Mouse (Mus musculus) intestine, embryonic 14.5 days (tissue): ENCODE measurements at regions not wholly inside any gene's neighbourhood (a gene's known extent, or its start where the extent isn't known, plus 50 kb on each side); places are given as distances from the start of the nearest gene placed in this dataset.
A peak's percentile ranks its signal among the peaks of the same experiment; 100 is the strongest.

Experiments used
- ATAC-seq: fragments of 200-750 bp; cut with Nextera tagmentation; replicated peaks from 2 replicates; pipeline ENCODE4 v1.8.0; 2017; ENCODE audit warnings: low read depth, moderate number of reproducible peaks, moderate TSS enrichment, moderate library complexity; ENCODE audit not compliant: low FRiP score, low TSS enrichment
- DNase-seq: peaks from one replicate; pipeline ENCODE4 v3.0.0-alpha.2; 2018; ENCODE audit warnings: low spot score
- H3K27ac ChIP-seq: fragments of 300-500 bp; sonication (generic); 2 replicates; pipeline ENCODE4 v1.5.1; 2014; ENCODE audit warnings: low read depth, mild to moderate bottlenecking, control low read depth
- H3K27me3 ChIP-seq: fragments of 300-500 bp; sonication (generic); replicated peaks from 2 replicates; pipeline ENCODE4 v1.6.1; 2014; ENCODE audit warnings: low read length, control low read depth; ENCODE audit not compliant: control insufficient read depth, insufficient read depth
- H3K36me3 ChIP-seq: fragments of 300-500 bp; sonication (generic); 2 replicates; pipeline ENCODE4 v1.6.1; 2014; ENCODE audit warnings: low read length, control low read depth; ENCODE audit not compliant: control insufficient read depth, insufficient read depth
- H3K4me1 ChIP-seq: fragments of 300-500 bp; sonication (generic); replicated peaks from 2 replicates; pipeline ENCODE4 v1.6.1; 2014; ENCODE audit warnings: low read length, control low read depth, mixed read lengths; ENCODE audit not compliant: control insufficient read depth, insufficient read depth
- H3K4me2 ChIP-seq: fragments of 300-500 bp; sonication (generic); 2 replicates; pipeline ENCODE4 v1.6.1; 2014; ENCODE audit warnings: low read length
- H3K4me3 ChIP-seq: fragments of 300-500 bp; sonication (generic); 2 replicates; pipeline ENCODE4 v1.5.1; 2014; ENCODE audit warnings: low read depth, low read length, control low read depth, mixed read lengths
- H3K9ac ChIP-seq: fragments of 300-500 bp; sonication (generic); 2 replicates; pipeline ENCODE4 v1.6.1; 2014; ENCODE audit warnings: mild to moderate bottlenecking, low read length
- H3K9me3 ChIP-seq: fragments of 300-500 bp; sonication (generic); 2 replicates; pipeline ENCODE4 v1.6.1; 2016; ENCODE audit warnings: low read length, control low read depth; ENCODE audit not compliant: control insufficient read depth
- WGBS: fragments of 180-500 bp; shearing (Covaris S2); extraction: QIAGEN DNeasy Blood & Tissue Kit; methylation state at CpG from one replicate; pipeline ENCODE4 v1.1.7; 2014; 5-methylcytosine and 5-hydroxymethylcytosine counted together

DNA sequence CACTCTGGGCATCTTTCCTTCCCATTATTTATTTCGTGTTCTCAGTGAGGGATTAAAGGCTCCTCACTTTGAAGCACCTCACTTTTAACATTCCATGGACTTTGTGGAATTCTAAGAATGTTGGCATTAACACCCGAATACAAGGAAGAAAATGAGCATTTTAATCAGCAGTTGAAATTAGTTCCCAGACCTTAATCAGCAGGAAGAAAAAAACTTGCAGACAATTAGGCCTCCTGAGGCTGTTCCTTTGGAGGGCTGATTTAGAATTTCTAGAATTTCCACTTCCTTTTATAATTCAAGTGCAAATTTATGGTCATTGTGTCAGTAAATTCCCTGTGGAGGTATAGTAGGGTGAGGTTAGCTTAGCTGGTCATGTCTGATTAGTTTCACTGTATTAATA is 407.6 kb downstream of the Dync2h1 start:
- Histone ChIP-seq H3K9me3 (no peaks in the 10 kb centered on the region), H3K4me3 (no peak overlapping the region), H3K27ac (no peak overlapping the region), H3K27me3 (no peaks in the 10 kb centered on the region), H3K4me2 (no peak overlapping the region), H3K36me3 (no peaks in the 10 kb centered on the region), H3K9ac (no peak overlapping the region), H3K4me1 (no peaks in the 10 kb centered on the region)
- DNase-seq = no peak
- WGBS = 36% methylated on average over 2 of the region's 2 CpGs
- ATAC-seq = no peak

DNA sequence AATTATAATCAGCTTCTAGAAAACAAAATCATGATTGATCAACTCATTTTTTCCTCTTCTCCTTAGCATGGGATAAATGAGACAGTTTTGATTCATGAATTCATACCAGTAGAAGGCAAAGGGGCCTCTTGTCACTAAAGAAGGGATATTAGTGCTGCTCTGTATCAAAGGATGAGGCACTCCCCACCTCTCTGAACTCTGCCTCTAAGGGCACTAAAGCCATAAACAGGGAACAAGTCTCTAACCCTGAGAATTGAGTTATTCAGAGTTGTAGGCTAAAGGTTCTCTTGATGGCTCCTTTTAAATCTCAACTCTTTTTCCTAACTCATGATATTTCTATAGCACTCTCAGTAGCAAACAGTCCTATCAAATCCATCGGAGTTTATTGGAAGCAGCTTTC is 442.8 kb downstream of the Dync2h1 start:
- 79% methylated on average over 1 of the region's 1 CpGs for WGBS
- no peak for DNase-seq
- Histone ChIP-seq H3K4me2 (no peak overlapping the region), H3K27me3 (no peaks in the 10 kb centered on the region), H3K36me3 (no peaks in the 10 kb centered on the region), H3K4me1 (no peaks in the 10 kb centered on the region), H3K4me3 (no peak overlapping the region), H3K9me3 (no peaks in the 10 kb centered on the region), H3K27ac (no peak overlapping the region), H3K9ac (no peak overlapping the region)
- ATAC-seq = no peak

- H3K9ac ChIP-seq = no peak overlapping the region
- no peaks in the 10 kb centered on the region for H3K27me3 ChIP-seq
- H3K27ac ChIP-seq = no peak overlapping the region
- H3K36me3 ChIP-seq = no peaks in the 10 kb centered on the region
- H3K9me3 ChIP-seq = no peaks in the 10 kb centered on the region
- H3K4me2 ChIP-seq = no peak overlapping the region
- ATAC-seq (no peak), DNase-seq (no peak)
- 78% methylated on average over 1 of the region's 1 CpGs for WGBS
- H3K4me1 ChIP-seq = no peaks in the 10 kb centered on the region
- H3K4me3 ChIP-seq = no peak overlapping the region
These were observed 447.8 kb downstream of the Dync2h1 start for GRCm38 (mm10) chr9:6736411-6736810.

DNA sequence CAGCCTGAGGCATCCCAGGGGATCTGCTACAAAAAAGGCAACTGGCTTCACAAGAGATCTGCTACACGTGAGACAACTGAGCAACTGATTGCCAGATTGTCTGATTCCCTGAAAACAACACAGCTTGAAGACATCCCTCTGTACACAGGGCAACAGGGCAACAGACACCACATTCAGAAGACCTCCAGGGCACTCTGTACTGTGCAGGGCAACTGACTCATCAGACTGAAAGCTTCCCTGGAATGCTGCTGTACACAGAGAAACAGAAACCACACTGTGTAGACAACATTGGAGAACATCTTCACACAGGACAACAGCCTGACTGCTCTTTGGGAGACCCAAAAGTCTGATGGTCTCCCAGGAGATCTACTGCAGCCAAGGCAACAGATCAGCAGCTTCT is 456.8 kb upstream of the Ddi1 start:
- Histone ChIP-seq H3K27ac (no peak overlapping the region), H3K4me2 (no peak overlapping the region), H3K27me3 (no peaks in the 10 kb centered on the region), H3K4me3 (no peak overlapping the region), H3K36me3 (no peaks in the 10 kb centered on the region), H3K4me1 (no peaks in the 10 kb centered on the region), H3K9ac (no peak overlapping the region), H3K9me3 (no peaks in the 10 kb centered on the region)
- ATAC-seq (no peak), DNase-seq (no peak)
- WGBS = 49% methylated on average over 1 of the region's 1 CpGs

- Histone ChIP-seq H3K4me1 (no peaks in the 10 kb centered on the region), H3K9ac (no peak overlapping the region), H3K9me3 (no peaks in the 10 kb centered on the region), H3K27ac (no peak overlapping the region), H3K27me3 (no peaks in the 10 kb centered on the region), H3K4me3 (no peak overlapping the region), H3K36me3 (no peaks in the 10 kb centered on the region), H3K4me2 (no peak overlapping the region)
- DNase-seq = no peak
- no peak for ATAC-seq
- WGBS = 76% methylated on average over 3 of the region's 3 CpGs
These were observed 407.6 kb upstream of the Ddi1 start for GRCm38 (mm10) chr9:6677225-6677718.

- Histone ChIP-seq H3K9me3 (no peaks in the 10 kb centered on the region), H3K27ac (no peak overlapping the region; the same call in 1 of the 2 replicates), H3K4me2 (peak overlapping the region; percentile 22; the same call in 1 of the 2 replicates), H3K9ac (no peak overlapping the region), H3K4me3 (no peak overlapping the region), H3K36me3 (no peaks in the 10 kb centered on the region), H3K4me1 (peaks cover 5% of the 10 kb centered on the region; the same call in 1 of the 2 replicates), H3K27me3 (no peaks in the 10 kb centered on the region)
- ATAC-seq (peak; percentile 74), DNase-seq (peak; percentile 68)
- WGBS = 32% methylated on average over 14 of the region's 14 CpGs
These were observed 398.6 kb upstream of the Ddi1 start for GRCm38 (mm10) chr9:6668001-6668969.

GRCm38 (mm10) chr9:6665679-6666078 is 396.0 kb upstream of the Ddi1 start:
- no peak for DNase-seq
- 68% methylated on average over 2 of the region's 2 CpGs for WGBS

GRCm38 (mm10) chr9:6652267-6652994 is 382.8 kb upstream of the Ddi1 start:
- Histone ChIP-seq H3K4me3 (no peak overlapping the region), H3K36me3 (no peaks in the 10 kb centered on the region), H3K9me3 (no peaks in the 10 kb centered on the region), H3K4me2 (no peak overlapping the region), H3K27me3 (no peaks in the 10 kb centered on the region), H3K27ac (no peak overlapping the region), H3K4me1 (no peaks in the 10 kb centered on the region), H3K9ac (no peak overlapping the region)
- ATAC-seq = no peak
- WGBS = 85% methylated on average over 4 of the region's 4 CpGs
- DNase-seq = no peak

More at GRCm38 (mm10) chr9:6665679-6666078, 396.0 kb upstream of the Ddi1 start:
- Histone ChIP-seq H3K9me3 (no peaks in the 10 kb centered on the region), H3K36me3 (no peaks in the 10 kb centered on the region), H3K4me3 (no peak overlapping the region), H3K27ac (no peak overlapping the region), H3K4me2 (no peak overlapping the region), H3K27me3 (no peaks in the 10 kb centered on the region), H3K4me1 (peaks cover 5% of the 10 kb centered on the region; the same call in 1 of the 2 replicates), H3K9ac (no peak overlapping the region)
- no peak for ATAC-seq
